Mouse (Mus musculus) forebrain, embryonic 15.5 days (tissue): ENCODE data around the gene Rpl9-ps1. TPM values are rescaled to one million over a fixed set of nuclear protein-coding genes. Genes with fewer than 3 reads are reported as not detected.

ENCODE experiments used
- ATAC-seq: fragments of 200-750 bp; cut with Nextera tagmentation; replicated peaks from 2 replicates; pipeline ENCODE4 v1.8.0; 2017; ENCODE audit warnings: mild to moderate bottlenecking, moderate TSS enrichment, moderate library complexity
- H3K27ac ChIP-seq: fragments of 300-500 bp; sonication (generic); replicated peaks from 2 replicates; pipeline ENCODE4 v1.5.1; 2015; ENCODE audit warnings: mild to moderate bottlenecking, inconsistent platforms
- H3K27me3 ChIP-seq: fragments of 300-500 bp; sonication (generic); 2 replicates; pipeline ENCODE4 v1.6.1; 2015; ENCODE audit warnings: inconsistent platforms
- H3K36me3 ChIP-seq: fragments of 300-500 bp; sonication (generic); 2 replicates; pipeline ENCODE4 v1.6.1; 2015; ENCODE audit warnings: mild to moderate bottlenecking, inconsistent platforms
- H3K4me1 ChIP-seq: fragments of 300-500 bp; sonication (generic); 2 replicates; pipeline ENCODE4 v1.6.1; 2015; ENCODE audit warnings: inconsistent platforms
- H3K4me2 ChIP-seq: fragments of 300-500 bp; sonication (generic); replicated peaks from 2 replicates; pipeline ENCODE4 v1.6.1; 2015; ENCODE audit warnings: mild to moderate bottlenecking, inconsistent platforms
- H3K4me3 ChIP-seq: fragments of 300-500 bp; sonication (generic); 2 replicates; pipeline ENCODE4 v1.5.1; 2015; ENCODE audit warnings: mild to moderate bottlenecking, inconsistent platforms
- H3K9ac ChIP-seq: fragments of 300-500 bp; sonication (generic); replicated peaks from 2 replicates; pipeline ENCODE4 v1.6.1; 2015; ENCODE audit warnings: mild to moderate bottlenecking, inconsistent platforms
- H3K9me3 ChIP-seq: fragments of 300-500 bp; sonication (generic); 2 replicates; pipeline ENCODE4 v1.6.1; 2016; ENCODE audit warnings: inconsistent platforms
- WGBS: fragments of 180-500 bp; shearing (Covaris S2); methylation state at CpG from one replicate; pipeline ENCODE4 v1.1.7; 2015; ENCODE audit warnings: mixed read lengths; 5-methylcytosine and 5-hydroxymethylcytosine counted together
- polyA plus RNA-seq: library from polyadenylated mRNA; unstranded; fragments of >200 nt; fragmentation: Nextera tagmentation; extraction: Ambion mirVana; gene quantifications from 2 replicates; pipeline ENCODE4 v1.2.1, GENCODE M21; 2015

Rpl9-ps1 gene
- not detected in 2 replicates for polyA plus RNA-seq

DNA sequence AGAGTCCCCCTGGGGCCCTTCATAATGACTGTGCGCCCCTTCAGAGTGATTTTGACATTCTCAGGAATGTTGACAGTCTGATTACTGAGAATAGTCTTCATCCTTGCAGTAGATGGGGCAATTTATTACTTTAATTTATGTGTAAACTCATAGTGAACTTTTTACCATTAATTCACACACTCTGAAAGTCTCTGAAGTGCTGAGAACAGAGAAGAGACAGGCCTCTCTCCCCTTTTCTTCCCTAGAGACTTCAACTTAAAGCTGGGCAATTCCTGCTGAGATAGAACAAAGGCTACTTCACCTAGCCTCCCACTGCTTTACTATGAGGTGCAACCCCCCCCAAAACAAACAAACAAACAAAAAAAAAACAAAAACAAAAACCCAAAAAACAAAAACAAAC lies at the start of gene Rpl9-ps1:
Gene Rpl9-ps1, minus strand, starts transcription at position 101 of the 400 bp plus-strand sequence.
- no peaks in the 10 kb centered on the region for H3K9me3 ChIP-seq
- no peak within 1 kb of the TSS for H3K27ac ChIP-seq
- no peaks in the 10 kb centered on the region for H3K36me3 ChIP-seq
- H3K9ac ChIP-seq, result no peak within 1 kb of the TSS
- no peak for ATAC-seq
- no peaks in the 10 kb centered on the region for H3K27me3 ChIP-seq
- WGBS, result 85% methylated on average over 1 of the region's 1 CpGs
- H3K4me1 ChIP-seq, result no peaks in the 10 kb centered on the region
- H3K4me3 ChIP-seq, result no peak within 1 kb of the TSS
- no peak within 1 kb of the TSS for H3K4me2 ChIP-seq

DNA sequence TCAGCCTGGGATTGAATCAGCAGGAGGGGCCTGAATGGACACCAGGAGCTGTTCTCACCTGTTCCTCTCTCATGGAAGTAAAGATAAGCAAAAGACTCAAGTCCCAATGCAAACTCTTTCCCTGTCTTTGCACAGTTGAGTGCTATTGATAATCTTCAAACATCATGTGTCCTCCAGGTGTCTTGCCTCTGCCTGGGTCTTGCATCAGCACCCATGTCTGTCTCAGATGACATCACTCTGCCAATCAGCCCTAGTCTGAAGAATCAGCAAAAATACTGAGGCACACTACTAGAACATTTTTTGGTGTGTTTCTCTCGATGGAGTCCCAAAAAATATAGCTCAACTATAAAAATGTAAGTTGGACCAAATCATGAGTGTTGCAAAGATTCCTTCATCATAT lies 46.6 kb upstream of the Rpl9-ps1 start:
- H3K36me3 ChIP-seq, result no peaks in the 10 kb centered on the region
- no peak overlapping the region for H3K27ac ChIP-seq
- H3K4me1 ChIP-seq, result no peaks in the 10 kb centered on the region
- 74% methylated on average over 1 of the region's 1 CpGs for WGBS
- ATAC-seq, result no peak
- no peaks in the 10 kb centered on the region for H3K27me3 ChIP-seq
- no peak overlapping the region for H3K9ac ChIP-seq
- no peaks in the 10 kb centered on the region for H3K9me3 ChIP-seq
- no peak overlapping the region for H3K4me2 ChIP-seq
- H3K4me3 ChIP-seq, result no peak overlapping the region

DNA sequence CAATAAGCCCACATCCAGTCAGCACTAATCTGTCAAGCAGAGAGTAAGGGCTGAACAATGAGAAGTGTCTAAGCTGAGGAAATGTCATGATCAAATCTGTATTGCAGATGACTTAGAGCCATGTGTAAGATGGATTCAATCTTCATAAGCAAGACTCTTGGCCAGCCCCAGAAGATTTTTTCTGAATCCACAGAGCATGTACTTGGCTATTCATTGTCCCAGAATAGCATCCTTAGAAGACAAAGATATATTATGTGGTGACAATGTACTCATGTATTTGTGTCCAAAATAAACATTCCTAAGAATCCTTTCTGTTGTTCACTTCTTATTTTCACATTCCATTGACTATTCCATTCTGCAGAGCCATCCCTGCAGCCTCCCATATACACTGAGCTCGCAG lies 44.5 kb upstream of the Rpl9-ps1 start:
- no peaks in the 10 kb centered on the region for H3K36me3 ChIP-seq
- no peaks in the 10 kb centered on the region for H3K4me1 ChIP-seq
- H3K9ac ChIP-seq, result no peak overlapping the region
- no peak for ATAC-seq
- WGBS, result 75% methylated on average over 1 of the region's 1 CpGs
- no peak overlapping the region for H3K4me2 ChIP-seq
- no peaks in the 10 kb centered on the region for H3K9me3 ChIP-seq
- H3K27ac ChIP-seq, result no peak overlapping the region
- H3K27me3 ChIP-seq, result no peaks in the 10 kb centered on the region
- H3K4me3 ChIP-seq, result no peak overlapping the region

DNA sequence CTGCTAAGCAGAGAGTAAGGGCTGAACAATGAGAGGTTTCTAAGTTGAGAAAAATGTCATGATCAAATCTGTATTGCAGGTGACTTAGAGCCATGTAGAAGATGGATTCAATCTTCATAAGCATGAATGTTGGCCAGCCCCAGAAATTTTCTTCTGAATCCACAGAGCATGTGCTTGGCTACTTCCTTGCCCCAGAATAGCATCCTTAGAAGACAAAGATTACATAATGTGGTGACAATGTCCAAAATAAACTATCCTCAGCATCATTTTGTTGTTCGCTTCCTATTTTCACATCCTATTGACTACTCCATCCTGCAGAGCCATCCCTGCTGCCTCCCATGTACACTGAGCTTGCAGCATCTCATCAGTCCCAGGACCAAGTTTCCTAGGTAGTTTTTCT lies 30.2 kb upstream of the Rpl9-ps1 start:
- H3K9ac ChIP-seq, result no peak overlapping the region
- H3K4me1 ChIP-seq, result no peaks in the 10 kb centered on the region
- 92% methylated on average over 1 of the region's 1 CpGs for WGBS
- no peaks in the 10 kb centered on the region for H3K36me3 ChIP-seq
- no peak for ATAC-seq
- no peak overlapping the region for H3K4me2 ChIP-seq
- no peaks in the 10 kb centered on the region for H3K27me3 ChIP-seq
- no peak overlapping the region for H3K27ac ChIP-seq
- H3K4me3 ChIP-seq, result no peak overlapping the region
- no peaks in the 10 kb centered on the region for H3K9me3 ChIP-seq

DNA sequence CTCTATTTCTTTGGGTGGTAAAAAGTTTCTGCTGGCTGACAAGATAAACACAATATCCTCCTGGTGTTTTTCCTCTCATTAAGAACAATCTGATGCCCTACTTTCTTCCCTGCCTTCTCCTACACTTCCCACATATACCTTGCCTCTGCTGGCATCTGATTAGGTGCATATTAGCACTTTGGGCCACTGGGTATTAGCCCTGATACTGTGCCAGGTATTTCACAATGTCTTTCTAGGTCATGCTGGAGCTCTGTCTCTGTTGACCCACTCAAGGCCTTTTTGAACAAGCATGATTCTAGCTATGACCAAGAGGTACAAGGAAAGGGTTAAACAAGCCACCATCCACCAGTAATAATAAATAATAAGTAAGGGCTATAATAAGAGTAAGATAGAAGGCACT lies 26.3 kb upstream of the Rpl9-ps1 start:
- Histone ChIP-seq H3K27me3 (no peaks in the 10 kb centered on the region), H3K4me3 (no peak overlapping the region), H3K36me3 (no peaks in the 10 kb centered on the region), H3K27ac (no peak overlapping the region), H3K4me2 (no peak overlapping the region), H3K9ac (no peak overlapping the region), H3K4me1 (no peaks in the 10 kb centered on the region), H3K9me3 (no peaks in the 10 kb centered on the region)
- ATAC-seq, result no peak

DNA sequence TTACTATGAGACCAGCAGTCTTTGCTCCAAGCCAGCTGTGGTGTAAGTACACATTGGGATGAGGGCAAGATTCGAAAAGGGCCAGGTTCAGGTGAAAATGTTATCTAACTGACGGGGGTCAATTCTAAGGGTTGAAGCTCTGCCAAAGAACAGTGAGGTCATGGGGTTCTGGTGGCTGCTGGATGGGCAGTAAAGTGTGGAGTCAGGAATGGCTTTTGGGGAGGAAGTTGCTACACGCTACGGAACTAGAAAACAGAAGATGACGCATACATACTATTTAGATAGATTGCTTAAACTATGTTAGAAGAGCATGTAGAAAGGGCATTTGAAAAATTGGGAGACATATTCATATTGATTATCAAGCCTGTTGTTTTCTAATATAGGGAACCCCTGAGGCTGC lies 18.1 kb upstream of the Rpl9-ps1 start:
- no peak for ATAC-seq
- no peak overlapping the region for H3K4me2 ChIP-seq
- no peaks in the 10 kb centered on the region for H3K36me3 ChIP-seq
- no peaks in the 10 kb centered on the region for H3K9me3 ChIP-seq
- no peaks in the 10 kb centered on the region for H3K4me1 ChIP-seq
- WGBS, result 90% methylated on average over 5 of the region's 5 CpGs
- no peak overlapping the region for H3K27ac ChIP-seq
- no peaks in the 10 kb centered on the region for H3K27me3 ChIP-seq
- H3K9ac ChIP-seq, result no peak overlapping the region
- H3K4me3 ChIP-seq, result no peak overlapping the region

DNA sequence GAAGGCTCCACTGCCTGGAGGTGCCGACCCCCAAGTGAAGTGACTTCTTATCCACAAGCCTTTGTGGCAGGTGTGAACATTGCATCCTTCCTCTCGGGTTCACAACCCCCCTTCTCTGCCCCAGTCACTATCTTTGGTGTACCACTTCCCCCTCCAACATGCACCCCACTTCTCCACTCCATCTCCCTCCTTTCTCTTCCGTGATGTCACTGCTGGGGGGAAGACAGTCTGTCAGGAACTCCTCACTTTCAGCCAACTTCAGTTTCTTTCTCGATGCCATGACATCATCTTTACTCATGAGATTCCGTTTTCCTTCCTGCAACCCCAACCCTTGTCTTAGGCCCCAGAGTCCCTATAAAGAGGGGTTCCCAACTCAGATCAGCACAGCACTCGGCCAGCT lies 16.8 kb upstream of the Rpl9-ps1 start, which contains the start of gene Ccl4:
Gene Ccl4, plus strand, starts transcription at position 381 of the 400 bp plus-strand sequence.
- Histone ChIP-seq H3K9me3 (no peaks in the 10 kb centered on the region), H3K9ac (no peak within 1 kb of the TSS), H3K4me3 (no peak within 1 kb of the TSS), H3K4me2 (no peak within 1 kb of the TSS), H3K4me1 (no peaks in the 10 kb centered on the region), H3K27me3 (no peaks in the 10 kb centered on the region), H3K36me3 (no peaks in the 10 kb centered on the region), H3K27ac (no peak within 1 kb of the TSS)
- no peak for ATAC-seq
- 81% methylated on average over 6 of the region's 6 CpGs for WGBS

DNA sequence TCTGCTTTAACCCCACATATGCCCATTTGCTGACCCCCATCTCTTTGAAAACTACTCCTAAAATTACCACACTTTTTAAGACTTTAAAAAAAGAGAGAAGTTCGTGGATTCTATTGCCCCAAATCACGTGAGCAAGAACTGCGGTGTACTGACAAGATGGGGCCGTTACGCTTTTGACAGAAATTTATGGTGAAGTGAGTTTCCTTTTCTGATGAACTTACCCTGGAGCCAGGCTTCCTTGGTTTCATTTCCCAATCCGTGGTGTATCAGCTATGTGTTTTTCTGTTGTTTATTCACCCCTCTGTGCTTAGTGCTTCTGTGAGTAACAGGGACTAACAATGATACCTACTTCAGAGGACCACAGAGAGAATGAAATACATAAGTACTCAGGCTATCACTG lies 13.4 kb upstream of the Rpl9-ps1 start:
- Histone ChIP-seq H3K36me3 (no peaks in the 10 kb centered on the region), H3K4me1 (no peaks in the 10 kb centered on the region), H3K9me3 (no peaks in the 10 kb centered on the region), H3K4me2 (no peak overlapping the region), H3K4me3 (no peak overlapping the region), H3K27ac (no peak overlapping the region), H3K9ac (no peak overlapping the region), H3K27me3 (no peaks in the 10 kb centered on the region)
- WGBS, result 85% methylated on average over 6 of the region's 6 CpGs
- ATAC-seq, result no peak

DNA sequence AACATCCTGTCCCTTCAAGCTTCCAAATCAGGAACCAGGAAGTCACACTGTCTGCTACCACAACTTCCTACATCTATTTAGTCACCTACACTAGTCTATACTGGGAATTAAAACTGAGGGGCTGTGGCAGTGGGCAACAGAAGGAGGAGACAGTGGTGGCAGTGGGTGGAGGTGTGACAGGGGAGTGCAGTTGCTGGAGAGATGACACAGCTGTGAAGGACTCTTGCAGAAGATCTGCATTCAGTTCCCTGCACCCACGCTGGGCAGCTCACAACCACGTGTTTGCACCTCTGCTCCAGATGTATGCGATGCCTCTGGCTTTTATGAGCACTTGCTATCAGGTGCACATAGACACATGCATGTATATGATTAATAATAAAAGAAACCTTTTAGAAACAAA lies 12.1 kb upstream of the Rpl9-ps1 start:
- Histone ChIP-seq H3K27me3 (no peaks in the 10 kb centered on the region), H3K9ac (no peak overlapping the region), H3K9me3 (no peaks in the 10 kb centered on the region), H3K4me2 (no peak overlapping the region), H3K36me3 (no peaks in the 10 kb centered on the region), H3K4me3 (no peak overlapping the region), H3K4me1 (no peaks in the 10 kb centered on the region), H3K27ac (no peak overlapping the region)
- ATAC-seq, result no peak
- 91% methylated on average over 3 of the region's 3 CpGs for whole genome bisulfite sequencing

DNA sequence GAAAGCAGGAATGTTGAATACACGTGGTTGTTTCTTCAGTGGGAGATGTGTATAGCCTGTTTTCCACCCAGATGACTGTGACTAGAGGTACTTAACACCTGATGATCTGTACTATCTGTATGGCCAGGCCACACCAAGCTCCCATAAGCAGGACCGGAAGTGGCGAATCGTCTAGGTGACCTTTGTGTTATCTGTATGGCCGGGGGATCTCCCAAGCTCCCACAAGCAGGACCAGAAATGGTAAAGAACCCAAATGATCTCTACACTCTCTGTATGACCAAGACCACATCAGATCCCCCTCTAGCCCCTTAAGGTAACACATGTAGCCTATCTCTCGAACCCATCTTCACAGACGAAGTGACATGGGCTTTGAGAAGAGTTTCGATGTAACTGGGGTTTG lies 9.2 kb upstream of the Rpl9-ps1 start:
- Histone ChIP-seq H3K4me1 (no peaks in the 10 kb centered on the region), H3K27ac (no peak overlapping the region), H3K4me3 (no peak overlapping the region), H3K36me3 (no peaks in the 10 kb centered on the region), H3K4me2 (no peak overlapping the region), H3K27me3 (no peaks in the 10 kb centered on the region), H3K9me3 (no peaks in the 10 kb centered on the region), H3K9ac (no peak overlapping the region)
- WGBS, result 94% methylated on average over 8 of the region's 8 CpGs
- ATAC-seq, result no peak

DNA sequence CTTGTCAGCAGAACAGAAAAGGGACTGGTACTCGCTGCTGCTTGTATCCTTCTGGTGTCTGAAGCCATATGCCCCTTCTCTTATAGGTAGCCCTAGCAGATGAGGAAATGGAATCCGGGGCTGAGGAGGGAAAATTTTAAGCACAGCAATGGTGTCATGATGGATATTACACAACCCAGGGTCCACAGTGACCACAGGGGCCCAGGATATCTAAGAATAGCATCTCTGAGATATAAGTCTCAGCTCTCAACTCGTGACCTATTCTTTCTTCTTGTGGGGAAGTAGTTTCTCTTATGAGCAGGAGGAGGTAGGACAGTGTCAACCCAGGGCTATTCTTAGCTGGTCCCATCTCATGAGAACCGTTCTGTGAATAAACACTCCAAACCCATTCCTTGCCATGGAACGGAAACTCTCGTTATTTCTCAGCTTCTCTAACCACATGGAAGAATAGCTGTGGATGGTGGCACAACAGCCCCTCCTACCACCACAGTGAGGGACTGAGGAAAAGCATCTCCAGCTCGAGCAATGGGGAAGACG lies 4.0 kb upstream of the Rpl9-ps1 start, which contains the start of gene Ccl3:
Gene Ccl3, minus strand, starts transcription at position 51 of the 537 bp plus-strand sequence.
- WGBS, result 80% methylated on average over 8 of the region's 8 CpGs
- no peaks in the 10 kb centered on the region for H3K27me3 ChIP-seq

DNA sequence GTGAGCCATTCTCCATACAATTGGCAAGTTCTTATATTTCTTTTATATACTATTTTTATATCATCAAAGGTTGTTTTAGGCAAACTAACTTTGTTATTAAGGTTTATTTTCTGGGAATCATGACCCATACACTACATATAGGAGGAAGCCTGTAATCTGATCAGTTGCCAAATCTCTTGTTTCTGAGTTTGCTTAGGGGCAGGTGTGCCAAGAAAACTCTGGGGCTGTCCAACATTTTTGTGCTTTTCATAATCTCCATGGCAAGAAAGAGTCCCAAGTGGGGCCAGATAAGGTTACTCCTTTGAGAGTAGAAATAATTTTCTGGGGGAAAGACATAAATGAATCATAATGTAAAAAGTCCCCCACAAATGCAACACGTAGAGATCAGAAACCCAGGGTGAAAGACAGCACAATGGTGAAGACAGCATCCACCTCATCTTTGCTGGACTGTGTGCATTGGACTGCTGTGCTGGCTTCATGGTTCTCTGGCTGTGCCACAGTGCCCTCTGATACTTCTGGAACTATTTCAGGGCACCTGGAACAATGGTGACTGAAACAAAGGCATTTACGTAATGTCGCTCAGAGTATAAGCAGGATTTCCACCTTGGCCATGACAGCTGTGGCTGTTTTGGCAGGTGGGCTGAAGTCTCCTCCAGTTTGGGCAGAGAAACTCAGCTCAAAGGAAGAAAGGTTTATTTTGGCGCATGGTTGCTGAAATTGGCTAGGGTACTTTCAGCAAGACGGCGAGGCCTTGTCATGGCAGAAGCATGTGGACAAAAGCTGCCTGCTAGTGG lies 1.1 kb upstream of the Rpl9-ps1 start:
- no peak for ATAC-seq
- H3K4me2 ChIP-seq, result no peak overlapping the region
- WGBS, result 95% methylated on average over 6 of the region's 6 CpGs

More for the DNA sequence above, 4.0 kb upstream of the Rpl9-ps1 start, which contains the start of gene Ccl3:
- Histone ChIP-seq H3K4me1 (no peaks in the 10 kb centered on the region), H3K4me2 (no peak within 1 kb of the TSS), H3K9ac (no peak within 1 kb of the TSS), H3K27ac (no peak within 1 kb of the TSS), H3K4me3 (no peak within 1 kb of the TSS), H3K9me3 (no peaks in the 10 kb centered on the region), H3K36me3 (no peaks in the 10 kb centered on the region)
- no peak for ATAC-seq

DNA sequence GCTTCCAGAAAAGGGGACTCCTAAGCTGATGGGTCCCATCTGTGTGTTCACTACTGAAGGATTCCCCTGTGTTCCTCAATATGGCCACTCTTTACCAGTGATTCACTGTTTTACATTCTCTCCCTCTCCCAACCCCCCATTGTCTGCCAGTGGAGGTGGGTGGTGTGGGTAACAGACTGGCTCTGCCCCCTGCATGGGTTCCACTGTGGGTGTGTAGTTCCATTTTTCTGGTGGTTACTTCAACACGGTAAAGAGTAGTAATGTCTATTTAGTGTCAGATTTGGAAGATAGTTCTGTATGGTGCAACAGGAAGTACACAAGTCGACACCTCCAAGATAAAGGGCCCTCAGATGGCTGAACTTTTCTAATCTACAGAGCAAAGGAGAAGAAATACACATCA lies 4.2 kb downstream of the Rpl9-ps1 start:
- H3K27ac ChIP-seq, result no peak overlapping the region

More for the DNA sequence above, 1.1 kb upstream of the Rpl9-ps1 start:
- Histone ChIP-seq H3K9ac (no peak overlapping the region), H3K4me1 (no peaks in the 10 kb centered on the region), H3K27ac (no peak overlapping the region), H3K9me3 (no peaks in the 10 kb centered on the region), H3K27me3 (no peaks in the 10 kb centered on the region), H3K36me3 (no peaks in the 10 kb centered on the region), H3K4me3 (no peak overlapping the region)

More for the DNA sequence above, 4.2 kb downstream of the Rpl9-ps1 start:
- Histone ChIP-seq H3K9ac (no peak overlapping the region), H3K9me3 (no peaks in the 10 kb centered on the region), H3K27me3 (no peaks in the 10 kb centered on the region), H3K4me2 (no peak overlapping the region), H3K36me3 (no peaks in the 10 kb centered on the region), H3K4me1 (no peaks in the 10 kb centered on the region), H3K4me3 (no peak overlapping the region)
- ATAC-seq, result no peak
- WGBS, result 85% methylated on average over 2 of the region's 2 CpGs
